Mouse (Mus musculus): Measurements from ENCODE around the gene Bcl7c. TPM values are rescaled to one million over a fixed set of nuclear protein-coding genes. Genes with fewer than 3 reads are reported as not detected.

Bcl7c gene
- polyA plus RNA-seq, 1 experiment = 69.0 TPM

- peak within 1 kb of the TSS; percentile 76 for H3K27ac ChIP-seq (ENCODE audit: control insufficient read depth, insufficient read depth, low read depth, low read length)
- H3K36me3 ChIP-seq (ENCODE audit: control insufficient read depth, insufficient read depth, low read length) = no peaks in the 10 kb centered on the region
- H3K4me3 ChIP-seq (ENCODE audit: control insufficient read depth, low read depth, low read length) = peak within 1 kb of the TSS; percentile 66
- TF ChIP-seq CTCF (IDR thresholded peaks at IDR 0.05; ENCODE audit: control insufficient read depth, insufficient read depth, insufficient replicate concordance, low read depth, low read length) = no peak
- no peak for TF ChIP-seq POLR2A (IDR thresholded peaks at IDR 0.05; ENCODE audit: control insufficient read depth, low read depth, low read length)
- no peaks in the 10 kb centered on the region for H3K27me3 ChIP-seq (ENCODE audit: control insufficient read depth, insufficient read depth, low read length)
- peaks cover 18% of the 10 kb centered on the region for H3K4me1 ChIP-seq (ENCODE audit: control insufficient read depth, insufficient read depth, low read length)
Observed at GRCm38 (mm10) chr7:127712461-127713385, 4.0 kb upstream of the Bcl7c start, which contains the start of gene Ctf1. Gene Ctf1, plus strand, starts transcription at chr7:127712736.

GRCm38 (mm10) chr7:127711456-127711855, 2.7 kb upstream of the Bcl7c start:
- no peak overlapping the region for H3K27ac ChIP-seq (ENCODE audit: control insufficient read depth, insufficient read depth, low read depth, low read length)
- H3K4me3 ChIP-seq (ENCODE audit: control insufficient read depth, low read depth, low read length) = no peak overlapping the region
- TF ChIP-seq POLR2A (IDR thresholded peaks at IDR 0.05; ENCODE audit: control insufficient read depth, low read depth, low read length) (no peak), CTCF (IDR thresholded peaks at IDR 0.05; ENCODE audit: control insufficient read depth, insufficient read depth, insufficient replicate concordance, low read depth, low read length) (no peak)
- peaks cover 24% of the 10 kb centered on the region for H3K4me1 ChIP-seq (ENCODE audit: control insufficient read depth, insufficient read depth, low read length)
- H3K27me3 ChIP-seq (ENCODE audit: control insufficient read depth, insufficient read depth, low read length) = no peaks in the 10 kb centered on the region
- no peaks in the 10 kb centered on the region for H3K36me3 ChIP-seq (ENCODE audit: control insufficient read depth, insufficient read depth, low read length)

- Histone ChIP-seq H3K36me3 (ENCODE audit: control insufficient read depth, insufficient read depth, low read length) (no peaks in the 10 kb centered on the region; the same call in 1 of the 2 replicates), H3K4me1 (ENCODE audit: control insufficient read depth, insufficient read depth, low read length) (peaks cover 24% of the 10 kb centered on the region), H3K27ac (ENCODE audit: control insufficient read depth, insufficient read depth, low read depth, low read length) (no peak overlapping the region), H3K27me3 (ENCODE audit: control insufficient read depth, insufficient read depth, low read length) (no peaks in the 10 kb centered on the region), H3K4me3 (ENCODE audit: control insufficient read depth, low read depth, low read length) (no peak overlapping the region)
- TF ChIP-seq POLR2A (IDR thresholded peaks at IDR 0.05; ENCODE audit: control insufficient read depth, low read depth, low read length) = no peak
- no peak for TF ChIP-seq CTCF (IDR thresholded peaks at IDR 0.05; ENCODE audit: control insufficient read depth, insufficient read depth, insufficient replicate concordance, low read depth, low read length)
Observed at GRCm38 (mm10) chr7:127711031-127711430, 2.3 kb upstream of the Bcl7c start.

- no peaks in the 10 kb centered on the region for H3K27me3 ChIP-seq (ENCODE audit: control insufficient read depth, insufficient read depth, low read length)
- no peak overlapping the region for H3K27ac ChIP-seq (ENCODE audit: control insufficient read depth, insufficient read depth, low read depth, low read length)
- no peaks in the 10 kb centered on the region; the same call in 1 of the 2 replicates for H3K36me3 ChIP-seq (ENCODE audit: control insufficient read depth, insufficient read depth, low read length)
- H3K4me1 ChIP-seq (ENCODE audit: control insufficient read depth, insufficient read depth, low read length) = peaks cover 24% of the 10 kb centered on the region
- no peak overlapping the region; the same call in 1 of the 2 replicates for H3K4me3 ChIP-seq (ENCODE audit: control insufficient read depth, low read depth, low read length)
- no peak for TF ChIP-seq POLR2A (IDR thresholded peaks at IDR 0.05; ENCODE audit: control insufficient read depth, low read depth, low read length)
- no peak for TF ChIP-seq CTCF (IDR thresholded peaks at IDR 0.05; ENCODE audit: control insufficient read depth, insufficient read depth, insufficient replicate concordance, low read depth, low read length)
Observed at GRCm38 (mm10) chr7:127709261-127709979, 687 bp upstream of the Bcl7c start.

- H3K4me1 ChIP-seq (ENCODE audit: control insufficient read depth, insufficient read depth, low read length) = peaks cover 21% of the 10 kb centered on the region
- no peaks in the 10 kb centered on the region; the same call in 1 of the 2 replicates for H3K36me3 ChIP-seq (ENCODE audit: control insufficient read depth, insufficient read depth, low read length)
- no peak for TF ChIP-seq POLR2A (IDR thresholded peaks at IDR 0.05; ENCODE audit: control insufficient read depth, low read depth, low read length)
- TF ChIP-seq CTCF (IDR thresholded peaks at IDR 0.05; ENCODE audit: control insufficient read depth, insufficient read depth, insufficient replicate concordance, low read depth, low read length) = no peak
- H3K27me3 ChIP-seq (ENCODE audit: control insufficient read depth, insufficient read depth, low read length) = no peaks in the 10 kb centered on the region
- H3K27ac ChIP-seq (ENCODE audit: control insufficient read depth, insufficient read depth, low read depth, low read length) = peak overlapping the region; percentile 84
- H3K4me3 ChIP-seq (ENCODE audit: control insufficient read depth, low read depth, low read length) = peak overlapping the region; percentile 92
Observed at GRCm38 (mm10) chr7:127707957-127708206, 851 bp downstream of the Bcl7c start.

- no peaks in the 10 kb centered on the region for H3K27me3 ChIP-seq (ENCODE audit: control insufficient read depth, insufficient read depth, low read length)
- H3K4me1 ChIP-seq (ENCODE audit: control insufficient read depth, insufficient read depth, low read length) = peaks cover 17% of the 10 kb centered on the region
- H3K27ac ChIP-seq (ENCODE audit: control insufficient read depth, insufficient read depth, low read depth, low read length) = no peak overlapping the region
- no peaks in the 10 kb centered on the region; the same call in 1 of the 2 replicates for H3K36me3 ChIP-seq (ENCODE audit: control insufficient read depth, insufficient read depth, low read length)
- TF ChIP-seq CTCF (IDR thresholded peaks at IDR 0.05; ENCODE audit: control insufficient read depth, insufficient read depth, insufficient replicate concordance, low read depth, low read length) = no peak
- TF ChIP-seq POLR2A (IDR thresholded peaks at IDR 0.05; ENCODE audit: control insufficient read depth, low read depth, low read length) = no peak
- peak overlapping the region; percentile 92 for H3K4me3 ChIP-seq (ENCODE audit: control insufficient read depth, low read depth, low read length)
Observed at GRCm38 (mm10) chr7:127707045-127707956, 1.4 kb downstream of the Bcl7c start.

Measured in testis, adult 2 months (tissue).